In genomic region chr5:57760069-57761063, GRCm38 (mm10) we compare ENCODE assay signal across 16 mouse cellular contexts. TPM values are rescaled to one million over a fixed set of nuclear protein-coding genes. Genes with fewer than 3 reads are reported as not detected.
DNase-seq lines count a peak whose midpoint lies in the region; ATAC-seq lines count a peak whose summit lies in the region.
"Had no signal": no experiment of that assay in that cellular context is flagged by ENCODE, and none has a peak within 500 bp of the region (broad histone marks: within the 10 kb centered on the region; RNA-seq: fewer than 3 reads in every experiment).

No protein-coding gene starts in this region.

- peaks cover 10% of the 10 kb centered on the region; the same call in 1 of the 2 replicates for H3K4me1 ChIP-seq in liver, embryonic 11.5 days (replicated peaks; ENCODE audit: control insufficient read depth, insufficient read depth, low read length)
- H3K4me1 ChIP-seq in liver, embryonic 15.5 days (replicated peaks) = peaks cover 36% of the 10 kb centered on the region
- no peaks in the 10 kb centered on the region; the same call in 1 of the 2 replicates for H3K4me1 ChIP-seq in forebrain, embryonic 16.5 days (replicated peaks; ENCODE audit: control insufficient read depth, insufficient read depth, low read length)
- H3K4me1 ChIP-seq in hindbrain, embryonic 12.5 days = peaks cover 3% of the 10 kb centered on the region

- WGBS in liver, embryonic 11.5 days = 26% methylated on average over 6 of the region's 6 CpGs
- 13% methylated on average over 6 of the region's 6 CpGs for WGBS in liver, embryonic 15.5 days (ENCODE audit: insufficient replicate concordance)
- WGBS in forebrain, embryonic 16.5 days = 67% methylated on average over 6 of the region's 6 CpGs
- 67% methylated on average over 6 of the region's 6 CpGs for WGBS in hindbrain, embryonic 12.5 days

- no peak overlapping the region for H3K4me3 ChIP-seq in liver, embryonic 11.5 days (ENCODE audit: low read depth, low read length)
- H3K4me3 ChIP-seq in liver, embryonic 15.5 days (replicated peaks) = no peak overlapping the region
- H3K4me3 ChIP-seq in forebrain, embryonic 16.5 days (replicated peaks; ENCODE audit: low read length) = no peak overlapping the region
- H3K4me3 ChIP-seq in hindbrain, embryonic 12.5 days = no peak overlapping the region
- H3K4me3 ChIP-seq: embryonic facial prominence, embryonic 15.5 days; hindbrain, embryonic 10.5 days; limb, embryonic 15.5 days; midbrain, embryonic 13.5 days had no signal

- DNase-seq in embryo, embryonic 10 days (ENCODE audit: low spot score) = peak; percentile 24
- DNase-seq in embryo, embryonic 10.5 days (ENCODE audit: low spot score) = no peak
- no peak for DNase-seq in liver, embryonic 11.5 days (ENCODE audit: low spot score)
- DNase-seq in liver = no peak
- peak; percentile 64 for DNase-seq in c-Kit-positive CD71-positive TER-119-positive erythroid progenitor cells, embryonic 14.5 days (ENCODE audit: low spot score)
- DNase-seq: adrenal gland, adult 2 months; layer of hippocampus, postnatal 36 days; spleen, adult 18-20 months; thymus, adult 18-20 months had no signal

- peak overlapping the region; percentile 15; the same call in 1 of the 2 replicates for H3K4me2 ChIP-seq in liver, embryonic 11.5 days
- H3K4me2 ChIP-seq in liver, embryonic 15.5 days = peak overlapping the region; percentile 46
- H3K4me2 ChIP-seq in forebrain, embryonic 16.5 days (ENCODE audit: low read length) = no peak overlapping the region
- H3K4me2 ChIP-seq in hindbrain, embryonic 12.5 days (replicated peaks) = no peak overlapping the region
- H3K4me2 ChIP-seq: embryonic facial prominence, embryonic 15.5 days; limb, embryonic 15.5 days; midbrain, embryonic 13.5 days had no signal

- H3K27ac ChIP-seq in liver, embryonic 11.5 days (ENCODE audit: low read depth, low read length) = peak overlapping the region; percentile 33
- H3K27ac ChIP-seq in liver, embryonic 15.5 days (replicated peaks) = peak overlapping the region; percentile 76
- H3K27ac ChIP-seq in forebrain, embryonic 16.5 days (ENCODE audit: low read length) = no peak overlapping the region
- no peak overlapping the region for H3K27ac ChIP-seq in hindbrain, embryonic 12.5 days
- H3K27ac ChIP-seq: embryonic facial prominence, embryonic 15.5 days; hindbrain, embryonic 10.5 days; limb, embryonic 15.5 days; midbrain, embryonic 13.5 days had no signal

- H3K9me3 ChIP-seq in liver, embryonic 11.5 days (ENCODE audit: control insufficient read depth, low read length) = no peaks in the 10 kb centered on the region
- H3K9me3 ChIP-seq in liver, embryonic 15.5 days (replicated peaks) = no peaks in the 10 kb centered on the region
- no peaks in the 10 kb centered on the region for H3K9me3 ChIP-seq in forebrain, embryonic 16.5 days (ENCODE audit: control insufficient read depth, low read length)
- H3K9me3 ChIP-seq in hindbrain, embryonic 12.5 days (replicated peaks) = no peaks in the 10 kb centered on the region
- H3K9me3 ChIP-seq: embryonic facial prominence, embryonic 15.5 days; hindbrain, embryonic 10.5 days; limb, embryonic 15.5 days; midbrain, embryonic 13.5 days had no signal

- H3K36me3 ChIP-seq in liver, embryonic 11.5 days (ENCODE audit: control insufficient read depth, insufficient read depth, low read length) = no peaks in the 10 kb centered on the region
- no peaks in the 10 kb centered on the region for H3K36me3 ChIP-seq in liver, embryonic 15.5 days (replicated peaks)
- no peaks in the 10 kb centered on the region for H3K36me3 ChIP-seq in forebrain, embryonic 16.5 days (ENCODE audit: control insufficient read depth, insufficient read depth)
- no peaks in the 10 kb centered on the region for H3K36me3 ChIP-seq in hindbrain, embryonic 12.5 days
- H3K36me3 ChIP-seq: embryonic facial prominence, embryonic 15.5 days; hindbrain, embryonic 10.5 days; limb, embryonic 15.5 days; midbrain, embryonic 13.5 days had no signal

- peak; percentile 76 for ATAC-seq in liver, embryonic 11.5 days (replicated peaks; ENCODE audit: low FRiP score)
- ATAC-seq in liver, embryonic 15.5 days (ENCODE audit: insufficient read depth) = peak; percentile 75
- ATAC-seq in forebrain, embryonic 16.5 days = no peak
- no peak for ATAC-seq in hindbrain, embryonic 12.5 days (ENCODE audit: low FRiP score)
- ATAC-seq: midbrain, embryonic 13.5 days had no signal

- no peaks in the 10 kb centered on the region for H3K27me3 ChIP-seq in liver, embryonic 11.5 days (replicated peaks; ENCODE audit: control insufficient read depth, insufficient read depth, low read length)
- no peaks in the 10 kb centered on the region for H3K27me3 ChIP-seq in liver, embryonic 15.5 days
- no peaks in the 10 kb centered on the region for H3K27me3 ChIP-seq in forebrain, embryonic 16.5 days (replicated peaks; ENCODE audit: control insufficient read depth, insufficient read depth, low read length)
- H3K27me3 ChIP-seq in hindbrain, embryonic 12.5 days = no peaks in the 10 kb centered on the region
- H3K27me3 ChIP-seq: embryonic facial prominence, embryonic 15.5 days; limb, embryonic 15.5 days; midbrain, embryonic 13.5 days had no signal

- H3K9ac ChIP-seq in liver, embryonic 11.5 days (ENCODE audit: low read depth, low read length) = no peak overlapping the region
- peak overlapping the region; percentile 21; the same call in 1 of the 2 replicates for H3K9ac ChIP-seq in liver, embryonic 15.5 days
- H3K9ac ChIP-seq in forebrain, embryonic 16.5 days (replicated peaks; ENCODE audit: low read depth, low read length) = no peak overlapping the region
- no peak overlapping the region for H3K9ac ChIP-seq in hindbrain, embryonic 12.5 days
- H3K9ac ChIP-seq: embryonic facial prominence, embryonic 15.5 days; limb, embryonic 15.5 days; midbrain, embryonic 13.5 days had no signal

RNA-seq across cellular contexts. Expression of gene Pcdh7, which starts 42.6 kb away (rescaled TPM):
- polyA plus RNA-seq in liver, embryonic 11.5 days (2014; fragmentation: Nextera tagmentation; extraction: Ambion mirVana) = 4.0 and 4.4 TPM in 2 replicates
- 0.29 and 0.40 TPM in 2 replicates for polyA plus RNA-seq in liver, embryonic 15.5 days (2015; fragmentation: Nextera tagmentation; extraction: Ambion mirVana)
- 11.4 and 16.0 TPM in 2 replicates for polyA plus RNA-seq in forebrain, embryonic 16.5 days (2015; fragmentation: Nextera tagmentation; extraction: Ambion mirVana)
- polyA plus RNA-seq in hindbrain, embryonic 12.5 days (2016; fragmentation: Nextera tagmentation; extraction: Ambion mirVana) = 15.3 and 16.8 TPM in 2 replicates

Comparison
In these comparisons a context has a peak if more than half of its experiments do, and no peak if none do; other contexts are left out.
1. DNase-seq: peak in embryo, embryonic 10 days (single experiment) and c-Kit-positive CD71-positive TER-119-positive erythroid progenitor cells, embryonic 14.5 days (single experiment); none in embryo, embryonic 10.5 days (single experiment), liver, embryonic 11.5 days (single experiment) and liver (single experiment).
2. ATAC-seq: peak in liver, embryonic 11.5 days (single experiment) and liver, embryonic 15.5 days (single experiment); none in forebrain, embryonic 16.5 days (single experiment) and hindbrain, embryonic 12.5 days (single experiment).
3. H3K27ac ChIP-seq: peak in liver, embryonic 11.5 days (single experiment) and liver, embryonic 15.5 days (single experiment); none in forebrain, embryonic 16.5 days (single experiment) and hindbrain, embryonic 12.5 days (single experiment).
4. H3K4me2 ChIP-seq: peak in liver, embryonic 11.5 days (single experiment) and liver, embryonic 15.5 days (single experiment); none in forebrain, embryonic 16.5 days (single experiment) and hindbrain, embryonic 12.5 days (single experiment).